Mouse (Mus musculus): Measurements from ENCODE around the gene Cyp39a1. TPM values are rescaled to one million over a fixed set of nuclear protein-coding genes. Genes with fewer than 3 reads are reported as not detected.

Cyp39a1 gene
- polyA plus RNA-seq, 1 experiment from 2014 or later, result 17.7 TPM

DNA sequence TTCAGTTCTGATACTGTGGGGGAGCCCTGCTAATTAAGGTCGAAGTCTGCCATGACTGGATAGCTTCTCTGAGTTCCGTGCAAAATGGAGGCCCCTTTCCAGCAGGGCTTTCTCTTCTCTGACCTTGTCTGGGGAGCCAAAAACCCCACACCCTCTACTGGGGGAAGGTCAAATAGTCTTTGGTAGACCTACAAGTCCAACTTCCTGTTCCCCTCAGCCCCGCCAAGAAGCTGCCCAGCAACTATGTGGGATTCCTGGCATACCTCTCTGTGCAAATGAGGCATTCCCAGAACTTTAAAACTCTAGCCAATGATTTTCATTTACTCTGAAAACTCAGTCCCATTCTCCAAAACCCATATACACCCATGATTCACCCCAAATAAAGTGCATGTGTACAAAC, 52.2 kb downstream of the Cyp39a1 start:
- Histone ChIP-seq H3K4me1 (ENCODE audit: control insufficient read depth, insufficient read depth, low read length) (no peaks in the 10 kb centered on the region), H3K4me3 (ENCODE audit: low read depth, low read length) (no peak overlapping the region), H3K36me3 (ENCODE audit: control insufficient read depth, insufficient read depth, low read length) (no peaks in the 10 kb centered on the region), H3K27ac (ENCODE audit: low read length) (no peak overlapping the region), H3K9me3 (ENCODE audit: control insufficient read depth, low read depth, low read length) (no peaks in the 10 kb centered on the region), H3K27me3 (ENCODE audit: control insufficient read depth, insufficient read depth, low read length) (no peaks in the 10 kb centered on the region), H3K4me2 (replicated peaks; ENCODE audit: low read depth, low read length) (no peak overlapping the region), H3K9ac (replicated peaks; ENCODE audit: low read depth, low read length) (no peak overlapping the region)
- ATAC-seq (ENCODE audit: insufficient number of reproducible peaks, insufficient read depth, low FRiP score, low read depth), result no peak
- WGBS, result 78% methylated on average over 3 of the region's 3 CpGs

DNA sequence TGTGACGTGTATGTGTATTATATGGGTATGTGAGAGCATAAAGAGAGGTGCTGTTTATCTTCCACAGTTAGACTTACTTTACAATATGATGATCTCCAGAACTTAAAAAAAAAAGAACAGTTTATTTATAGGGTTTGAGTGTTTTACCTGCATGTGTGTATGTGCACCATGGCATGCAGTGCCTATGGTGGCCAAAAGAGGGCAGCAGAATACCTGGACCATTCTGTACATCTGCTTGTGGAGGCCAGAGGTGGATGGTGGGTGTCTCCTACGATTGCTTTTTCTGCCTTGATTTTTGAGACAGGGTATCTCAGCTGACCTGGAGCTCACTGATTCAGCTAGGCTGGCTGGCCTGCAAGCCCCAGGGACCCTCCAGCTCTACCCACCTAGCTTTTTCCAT, 57.3 kb downstream of the Cyp39a1 start:
- Histone ChIP-seq H3K27ac (ENCODE audit: low read length) (no peak overlapping the region), H3K4me2 (replicated peaks; ENCODE audit: low read depth, low read length) (no peak overlapping the region), H3K9me3 (ENCODE audit: control insufficient read depth, low read depth, low read length) (no peaks in the 10 kb centered on the region), H3K27me3 (ENCODE audit: control insufficient read depth, insufficient read depth, low read length) (no peaks in the 10 kb centered on the region), H3K4me3 (ENCODE audit: low read depth, low read length) (no peak overlapping the region), H3K4me1 (ENCODE audit: control insufficient read depth, insufficient read depth, low read length) (no peaks in the 10 kb centered on the region), H3K9ac (replicated peaks; ENCODE audit: low read depth, low read length) (no peak overlapping the region), H3K36me3 (ENCODE audit: control insufficient read depth, insufficient read depth, low read length) (no peaks in the 10 kb centered on the region)
- 97% methylated on average over 2 of the region's 2 CpGs for WGBS
- no peak for ATAC-seq (ENCODE audit: insufficient number of reproducible peaks, insufficient read depth, low FRiP score, low read depth)

DNA sequence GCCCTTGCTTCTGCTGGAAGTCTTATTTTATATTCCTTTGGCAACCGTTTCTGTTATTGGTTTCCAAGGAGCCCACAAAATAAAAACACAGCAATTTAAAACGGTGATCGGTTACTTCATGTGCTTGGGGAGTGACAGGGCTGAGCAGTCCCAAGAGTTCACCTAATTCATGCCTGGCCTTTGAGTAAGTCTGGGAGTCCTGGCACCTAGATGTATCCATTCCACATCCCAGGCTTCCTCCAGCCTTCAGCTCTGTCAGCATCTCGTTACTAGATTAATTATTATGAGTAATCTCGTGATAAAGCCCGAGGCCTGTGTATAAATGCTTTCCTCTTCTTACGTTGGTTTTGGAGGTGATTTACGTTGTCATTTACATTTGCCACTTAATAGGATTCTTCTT, 64.1 kb downstream of the Cyp39a1 start:
- no peak for ATAC-seq (ENCODE audit: insufficient number of reproducible peaks, insufficient read depth, low FRiP score, low read depth)
- Histone ChIP-seq H3K27me3 (ENCODE audit: control insufficient read depth, insufficient read depth, low read length) (no peaks in the 10 kb centered on the region), H3K9ac (replicated peaks; ENCODE audit: low read depth, low read length) (no peak overlapping the region), H3K36me3 (ENCODE audit: control insufficient read depth, insufficient read depth, low read length) (no peaks in the 10 kb centered on the region), H3K4me1 (ENCODE audit: control insufficient read depth, insufficient read depth, low read length) (no peaks in the 10 kb centered on the region), H3K9me3 (ENCODE audit: control insufficient read depth, low read depth, low read length) (no peaks in the 10 kb centered on the region), H3K27ac (ENCODE audit: low read length) (no peak overlapping the region), H3K4me2 (replicated peaks; ENCODE audit: low read depth, low read length) (no peak overlapping the region), H3K4me3 (ENCODE audit: low read depth, low read length) (no peak overlapping the region)
- 48% methylated on average over 8 of the region's 8 CpGs for WGBS

GRCm38 (mm10) chr17:43731976-43732375, 64.8 kb downstream of the Cyp39a1 start:
- no peak overlapping the region for H3K4me2 ChIP-seq (replicated peaks; ENCODE audit: low read depth, low read length)
- H3K4me1 ChIP-seq (ENCODE audit: control insufficient read depth, insufficient read depth, low read length), result no peaks in the 10 kb centered on the region
- H3K4me3 ChIP-seq (ENCODE audit: low read depth, low read length), result no peak overlapping the region
- H3K36me3 ChIP-seq (ENCODE audit: control insufficient read depth, insufficient read depth, low read length), result no peaks in the 10 kb centered on the region
- H3K27ac ChIP-seq (ENCODE audit: low read length), result no peak overlapping the region
- H3K9ac ChIP-seq (replicated peaks; ENCODE audit: low read depth, low read length), result no peak overlapping the region
- ATAC-seq (ENCODE audit: insufficient number of reproducible peaks, insufficient read depth, low FRiP score, low read depth), result no peak
- no peaks in the 10 kb centered on the region for H3K9me3 ChIP-seq (ENCODE audit: control insufficient read depth, low read depth, low read length)
- 69% methylated on average over 8 of the region's 8 CpGs for WGBS
- no peaks in the 10 kb centered on the region for H3K27me3 ChIP-seq (ENCODE audit: control insufficient read depth, insufficient read depth, low read length)

GRCm38 (mm10) chr17:43734252-43734651, 67.0 kb downstream of the Cyp39a1 start:
- Histone ChIP-seq H3K27me3 (ENCODE audit: control insufficient read depth, insufficient read depth, low read length) (no peaks in the 10 kb centered on the region), H3K4me2 (replicated peaks; ENCODE audit: low read depth, low read length) (no peak overlapping the region), H3K9ac (replicated peaks; ENCODE audit: low read depth, low read length) (no peak overlapping the region), H3K4me3 (ENCODE audit: low read depth, low read length) (no peak overlapping the region), H3K9me3 (ENCODE audit: control insufficient read depth, low read depth, low read length) (no peaks in the 10 kb centered on the region), H3K27ac (ENCODE audit: low read length) (no peak overlapping the region), H3K4me1 (ENCODE audit: control insufficient read depth, insufficient read depth, low read length) (no peaks in the 10 kb centered on the region), H3K36me3 (ENCODE audit: control insufficient read depth, insufficient read depth, low read length) (no peaks in the 10 kb centered on the region)
- 74% methylated on average over 4 of the region's 4 CpGs for WGBS
- ATAC-seq (ENCODE audit: insufficient number of reproducible peaks, insufficient read depth, low FRiP score, low read depth), result no peak

DNA sequence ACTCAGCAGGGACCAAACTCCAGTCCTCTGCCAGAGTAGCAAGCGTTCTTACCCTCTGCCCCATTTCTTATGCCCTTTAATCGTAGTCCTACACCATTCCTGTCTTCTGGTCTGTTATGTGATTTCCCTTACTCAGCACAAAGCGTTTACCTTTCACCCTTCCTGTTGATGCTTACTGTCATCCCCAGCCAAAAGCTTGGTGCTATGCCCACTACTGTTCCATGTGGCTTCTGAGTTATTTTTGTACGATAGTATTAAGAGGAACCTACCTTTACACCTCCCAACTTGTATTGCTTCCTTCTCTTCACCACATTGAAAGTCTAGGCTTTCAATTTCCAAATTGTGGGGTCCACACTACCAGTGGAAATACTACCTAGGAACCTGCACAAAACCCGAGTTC, 76.7 kb downstream of the Cyp39a1 start:
- no peak overlapping the region for H3K9ac ChIP-seq (replicated peaks; ENCODE audit: low read depth, low read length)
- H3K9me3 ChIP-seq (ENCODE audit: control insufficient read depth, low read depth, low read length), result peaks cover 10% of the 10 kb centered on the region; the same call in 1 of the 2 replicates
- WGBS, result 81% methylated on average over 5 of the region's 5 CpGs
- H3K4me3 ChIP-seq (ENCODE audit: low read depth, low read length), result no peak overlapping the region
- H3K36me3 ChIP-seq (ENCODE audit: control insufficient read depth, insufficient read depth, low read length), result no peaks in the 10 kb centered on the region
- H3K4me1 ChIP-seq (ENCODE audit: control insufficient read depth, insufficient read depth, low read length), result no peaks in the 10 kb centered on the region
- no peak for ATAC-seq (ENCODE audit: insufficient number of reproducible peaks, insufficient read depth, low FRiP score, low read depth)
- no peaks in the 10 kb centered on the region for H3K27me3 ChIP-seq (ENCODE audit: control insufficient read depth, insufficient read depth, low read length)
- H3K4me2 ChIP-seq (replicated peaks; ENCODE audit: low read depth, low read length), result no peak overlapping the region
- H3K27ac ChIP-seq (ENCODE audit: low read length), result no peak overlapping the region

GRCm38 (mm10) chr17:43744425-43744824, 77.2 kb downstream of the Cyp39a1 start:
- Histone ChIP-seq H3K4me2 (replicated peaks; ENCODE audit: low read depth, low read length) (no peak overlapping the region), H3K27me3 (ENCODE audit: control insufficient read depth, insufficient read depth, low read length) (no peaks in the 10 kb centered on the region), H3K27ac (ENCODE audit: low read length) (no peak overlapping the region), H3K36me3 (ENCODE audit: control insufficient read depth, insufficient read depth, low read length) (no peaks in the 10 kb centered on the region), H3K4me3 (ENCODE audit: low read depth, low read length) (no peak overlapping the region), H3K4me1 (ENCODE audit: control insufficient read depth, insufficient read depth, low read length) (no peaks in the 10 kb centered on the region), H3K9me3 (ENCODE audit: control insufficient read depth, low read depth, low read length) (peaks cover 10% of the 10 kb centered on the region; the same call in 1 of the 2 replicates), H3K9ac (replicated peaks; ENCODE audit: low read depth, low read length) (no peak overlapping the region)
- 51% methylated on average over 4 of the region's 4 CpGs for WGBS
- ATAC-seq (ENCODE audit: insufficient number of reproducible peaks, insufficient read depth, low FRiP score, low read depth), result no peak

DNA sequence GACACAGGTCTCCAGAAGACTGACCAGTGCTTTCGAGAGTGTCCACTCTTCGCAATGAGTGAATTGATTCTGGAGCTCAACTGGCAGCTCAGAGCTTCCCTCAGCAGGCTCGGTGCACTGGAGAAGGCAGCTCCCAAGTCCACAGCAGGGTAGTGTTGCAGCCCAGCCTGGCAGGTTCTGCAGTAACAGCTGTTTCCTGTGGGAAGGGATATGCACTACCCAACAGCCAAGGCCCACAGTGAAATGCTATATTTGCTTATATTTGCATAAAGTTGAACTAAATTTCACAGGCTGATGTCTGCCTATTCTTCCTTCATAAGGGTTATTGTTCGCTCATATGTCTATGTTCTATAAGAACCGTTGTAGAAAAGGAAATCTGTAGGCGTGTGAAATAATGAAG, 83.9 kb downstream of the Cyp39a1 start:
- Histone ChIP-seq H3K27me3 (ENCODE audit: control insufficient read depth, insufficient read depth, low read length) (no peaks in the 10 kb centered on the region), H3K4me2 (replicated peaks; ENCODE audit: low read depth, low read length) (no peak overlapping the region), H3K9ac (replicated peaks; ENCODE audit: low read depth, low read length) (no peak overlapping the region), H3K4me1 (ENCODE audit: control insufficient read depth, insufficient read depth, low read length) (0 out of 2 replicates have a peak, but pooled peaks cover 3% of the 10 kb centered on the region), H3K4me3 (ENCODE audit: low read depth, low read length) (no peak overlapping the region), H3K27ac (ENCODE audit: low read length) (no peak overlapping the region), H3K36me3 (ENCODE audit: control insufficient read depth, insufficient read depth, low read length) (no peaks in the 10 kb centered on the region), H3K9me3 (ENCODE audit: control insufficient read depth, low read depth, low read length) (no peaks in the 10 kb centered on the region)
- 90% methylated on average over 6 of the region's 6 CpGs for WGBS
- no peak for ATAC-seq (ENCODE audit: insufficient number of reproducible peaks, insufficient read depth, low FRiP score, low read depth)

- H3K4me3 ChIP-seq (ENCODE audit: low read depth, low read length), result no peak overlapping the region
- WGBS, result 37% methylated on average over 1 of the region's 1 CpGs
- no peak for ATAC-seq (ENCODE audit: insufficient number of reproducible peaks, insufficient read depth, low FRiP score, low read depth)
- no peaks in the 10 kb centered on the region for H3K9me3 ChIP-seq (ENCODE audit: control insufficient read depth, low read depth, low read length)
- H3K9ac ChIP-seq (replicated peaks; ENCODE audit: low read depth, low read length), result no peak overlapping the region
- 0 out of 2 replicates have a peak, but pooled peaks cover 3% of the 10 kb centered on the region for H3K4me1 ChIP-seq (ENCODE audit: control insufficient read depth, insufficient read depth, low read length)
- no peak overlapping the region for H3K4me2 ChIP-seq (replicated peaks; ENCODE audit: low read depth, low read length)
- H3K27ac ChIP-seq (ENCODE audit: low read length), result no peak overlapping the region
- H3K27me3 ChIP-seq (ENCODE audit: control insufficient read depth, insufficient read depth, low read length), result no peaks in the 10 kb centered on the region
- H3K36me3 ChIP-seq (ENCODE audit: control insufficient read depth, insufficient read depth, low read length), result no peaks in the 10 kb centered on the region
Measured at GRCm38 (mm10) chr17:43752811-43753210, 85.6 kb downstream of the Cyp39a1 start.
